Comparison of ENCODE assay signal across 8 mouse cellular contexts in the genomic region with DNA sequence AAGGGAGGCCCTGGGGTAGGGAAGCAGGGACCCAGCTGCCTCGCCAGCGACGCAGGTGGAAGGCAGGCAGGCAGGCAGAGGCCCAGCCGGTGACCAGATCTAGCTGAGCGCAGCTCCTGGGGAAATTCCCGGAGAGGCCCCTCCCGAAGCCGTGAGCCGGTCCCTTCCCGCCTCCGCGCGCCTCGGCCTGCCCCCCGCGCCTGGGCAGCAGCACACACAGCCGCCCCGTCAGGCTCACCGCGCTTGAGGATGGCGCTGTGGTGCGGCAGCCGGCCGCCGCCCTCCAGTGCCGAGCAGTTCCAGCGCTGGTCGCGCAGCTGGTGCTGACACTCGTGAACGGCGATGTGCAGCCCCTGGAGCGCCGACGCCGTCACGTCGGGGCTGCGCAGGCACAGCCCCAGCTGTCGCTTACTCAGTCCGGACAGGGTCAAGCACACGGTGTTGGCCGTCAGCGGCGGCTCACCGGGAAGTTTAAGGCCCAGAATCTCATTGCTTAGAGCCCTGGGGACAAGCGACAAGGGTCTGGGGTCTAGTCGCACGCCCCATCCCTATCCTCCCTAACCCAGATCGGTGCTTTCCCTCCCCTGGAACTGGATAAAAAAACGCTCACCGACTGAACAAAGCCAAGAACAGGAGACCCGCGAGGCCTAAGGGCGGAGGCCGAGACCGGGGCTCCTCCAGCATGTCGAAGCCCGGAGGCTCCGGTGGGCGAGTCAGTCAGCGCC. TPM values are rescaled to one million over a fixed set of nuclear protein-coding genes. Genes with fewer than 3 reads are reported as not detected.
DNase-seq lines count a peak whose midpoint lies in the region; TF ChIP-seq lines count a peak whose summit lies in the region.

No protein-coding gene starts in this region.

- H3K27me3 ChIP-seq in kidney, adult 2 months (replicated peaks; ENCODE audit: control insufficient read depth, insufficient read depth, low read length): peaks cover 13% of the 10 kb centered on the region

- no peaks in the 10 kb centered on the region for H3K36me3 ChIP-seq in kidney, adult 2 months (ENCODE audit: control insufficient read depth, insufficient read depth, low read length)

- DNase-seq in right cerebral cortex, adult 18-20 months: peak; percentile 31
- DNase-seq in right cerebral cortex, adult 2 months (ENCODE audit: low spot score in 2 of 2): no peak
- peak; percentile 21 for DNase-seq in kidney, adult 2 months
- peak; percentile 22 for DNase-seq in lung, postnatal 14 days
- peak; percentile 52 for DNase-seq in thymus, postnatal 14 days
- DNase-seq in frontal cortex, postnatal 14 days (ENCODE audit: low spot score in 2 of 2): no peak
- no peak for DNase-seq in T-cell, adult 2 months (ENCODE audit: low spot score)

- 5% methylated on average over 62 of the region's 62 CpGs for WGBS in kidney, adult 2 months

- peaks cover 23% of the 10 kb centered on the region for H3K4me1 ChIP-seq in embryonic fibroblast, embryonic 13.5 days (ENCODE audit: control insufficient read depth, insufficient read depth, low read length)
- H3K4me1 ChIP-seq in kidney, adult 2 months (ENCODE audit: control insufficient read depth, insufficient read depth, low read length): peaks cover 6% of the 10 kb centered on the region; the same call in 1 of the 2 replicates

- no peak for TF ChIP-seq CTCF in embryonic fibroblast, embryonic 13.5 days (IDR thresholded peaks at IDR 0.05; ENCODE audit: borderline replicate concordance, insufficient read depth, low read length)
- TF ChIP-seq CTCF in kidney, adult 2 months (conservative IDR thresholded peaks at IDR 0.05; ENCODE audit: insufficient read depth, insufficient read length, low read depth, low read length): no peak

- no peak for TF ChIP-seq POLR2A in embryonic fibroblast, embryonic 13.5 days (IDR thresholded peaks at IDR 0.05; ENCODE audit: low read depth, low read length)
- no peak for TF ChIP-seq POLR2A in kidney, adult 2 months (IDR thresholded peaks at IDR 0.05; ENCODE audit: low read depth, low read length)

- H3K4me3 ChIP-seq in embryonic fibroblast, embryonic 13.5 days (ENCODE audit: insufficient read depth, low read length): peak overlapping the region; percentile 26; the same call in 1 of the 2 replicates
- peak overlapping the region; percentile 31 for H3K4me3 ChIP-seq in kidney, adult 2 months (ENCODE audit: insufficient read depth, low read depth, low read length)

- H3K27ac ChIP-seq in embryonic fibroblast, embryonic 13.5 days (ENCODE audit: insufficient read depth, low read length): no peak overlapping the region
- H3K27ac ChIP-seq in kidney, adult 2 months (ENCODE audit: insufficient read depth, low read depth, low read length): no peak overlapping the region

RNA-seq across cellular contexts. Expression of gene Wnt10b, which starts 1.5 kb away (rescaled TPM):
- polyA plus RNA-seq in embryonic fibroblast, embryonic 13.5 days (2011; ENCODE audit: insufficient read length, low read depth, missing spikeins): 1.9 and 5.8 TPM in 2 replicates
- 0.22 and 0.25 TPM in 2 replicates for polyA plus RNA-seq in kidney, adult 2 months (2012; rRNA removed)

RNA-seq across cellular contexts. Expression of gene Wnt1, which starts 13.2 kb away (rescaled TPM):
- not detected in 2 replicates for polyA plus RNA-seq in embryonic fibroblast, embryonic 13.5 days (2011; ENCODE audit: insufficient read length, low read depth, missing spikeins)
- polyA plus RNA-seq in kidney, adult 2 months (2012; rRNA removed): 0.04 TPM in 1 of 2 replicates, not detected in the other

RNA-seq across cellular contexts. Expression of gene Arf3, which starts 13.4 kb away (rescaled TPM):
- 91.3 and 112 TPM in 2 replicates for polyA plus RNA-seq in embryonic fibroblast, embryonic 13.5 days (2011; ENCODE audit: insufficient read length, low read depth, missing spikeins)
- 114 and 143 TPM in 2 replicates for polyA plus RNA-seq in kidney, adult 2 months (2012; rRNA removed)

RNA-seq across cellular contexts. Expression of gene Ddn, which starts 32.8 kb away (rescaled TPM):
- polyA plus RNA-seq in embryonic fibroblast, embryonic 13.5 days (2011; ENCODE audit: insufficient read length, low read depth, missing spikeins): not detected in 2 replicates
- polyA plus RNA-seq in kidney, adult 2 months (2012; rRNA removed): 12.1 and 12.3 TPM in 2 replicates

RNA-seq across cellular contexts. Expression of gene Fkbp11, which starts 48.4 kb away (rescaled TPM):
- 48.6 and 57.3 TPM in 2 replicates for polyA plus RNA-seq in embryonic fibroblast, embryonic 13.5 days (2011; ENCODE audit: insufficient read length, low read depth, missing spikeins)
- polyA plus RNA-seq in kidney, adult 2 months (2012; rRNA removed): 9.3 and 10.1 TPM in 2 replicates

Comparison
In these comparisons a context has a peak if more than half of its experiments do, and no peak if none do; other contexts are left out.
1. DNase-seq: peak in right cerebral cortex, adult 18-20 months (single experiment), kidney, adult 2 months (single experiment), lung, postnatal 14 days (single experiment) and thymus, postnatal 14 days (single experiment); none in right cerebral cortex, adult 2 months (0 of 2), frontal cortex, postnatal 14 days (0 of 2) and T-cell, adult 2 months (single experiment).